Mouse (Mus musculus) erythroblast, embryonic 14.5 days (primary cell): Measurements from ENCODE around the gene Dhfr.

Source experiments
- GATA1 ChIP-seq: IDR thresholded peaks from 2 replicates; pipeline ENCODE4 v1.6.1; 2012; ENCODE audit warnings: low read length, inconsistent platforms, mixed read lengths
- TAL1 ChIP-seq: IDR thresholded peaks from 3 replicates; pipeline ENCODE4 v1.6.1; 2012; ENCODE audit warnings: low read length, inconsistent platforms, mixed read lengths

GRCm38 (mm10) chr13:92387367-92387766 lies 32.8 kb downstream of the Dhfr start:
- TF ChIP-seq GATA1 (no peak), TAL1 (no peak)
